Mouse (Mus musculus): ENCODE results near the gene Snupn. TPM values are rescaled to one million over a fixed set of nuclear protein-coding genes. Genes with fewer than 3 reads are reported as not detected.
A peak's percentile ranks its signal among the peaks of the same experiment; 100 is the strongest.

The Snupn gene
- polyA plus RNA-seq, 1 experiment, result 7.7 TPM

DNA sequence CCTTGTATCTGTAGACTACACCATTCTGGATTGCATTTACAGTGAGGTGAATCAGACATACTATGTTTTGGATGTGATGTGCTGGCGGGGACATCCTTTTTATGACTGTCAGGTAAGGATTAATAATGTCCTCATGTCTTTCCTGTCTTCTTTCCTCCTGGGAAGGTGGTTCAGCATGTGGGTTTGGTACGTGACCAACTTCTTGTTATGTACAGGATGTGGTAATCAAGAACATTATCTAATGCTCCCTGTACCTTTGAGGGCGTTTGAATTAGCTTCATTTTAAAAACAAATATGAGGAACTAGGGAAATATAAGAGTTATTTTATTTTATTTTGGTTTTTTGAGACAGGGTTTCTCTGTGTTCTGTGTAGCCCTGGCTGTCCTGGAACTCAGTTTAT, 24.5 kb downstream of the Snupn start:
- no peak overlapping the region for H3ac ChIP-seq (ENCODE audit: control insufficient read depth, insufficient read length, low read depth)
- H3K27me3 ChIP-seq (ENCODE audit: control insufficient read depth, insufficient read depth, insufficient read length), result no peaks in the 10 kb centered on the region
- no peak overlapping the region for H3K4me3 ChIP-seq (ENCODE audit: insufficient read depth, poor library complexity, severe bottlenecking)
- H3K36me3 ChIP-seq (ENCODE audit: control insufficient read depth, insufficient read depth), result no peaks in the 10 kb centered on the region
- no peaks in the 10 kb centered on the region for H3K79me3 ChIP-seq (ENCODE audit: low read depth)
- no peaks in the 10 kb centered on the region for H3K79me2 ChIP-seq (ENCODE audit: control insufficient read depth, insufficient read depth)
- TF ChIP-seq FOSL1 (IDR thresholded peaks at IDR 0.05; ENCODE audit: insufficient read depth, low read length, poor library complexity, severe bottlenecking) (no peak), CEBPB (IDR thresholded peaks at IDR 0.05; ENCODE audit: low read depth) (no peak), MYOD1 (IDR thresholded peaks at IDR 0.05; ENCODE audit: control insufficient read depth, insufficient read length, low read depth) (no peak), USF1 (IDR thresholded peaks at IDR 0.05; ENCODE audit: low read depth) (no peak), MAX (IDR thresholded peaks at IDR 0.05) (no peak), CTCF (IDR thresholded peaks at IDR 0.05; ENCODE audit: control insufficient read depth, insufficient read depth, insufficient read length) (no peak), MYOG (IDR thresholded peaks at IDR 0.05; ENCODE audit: control insufficient read depth, extremely low read depth, insufficient read length) (no peak)

DNA sequence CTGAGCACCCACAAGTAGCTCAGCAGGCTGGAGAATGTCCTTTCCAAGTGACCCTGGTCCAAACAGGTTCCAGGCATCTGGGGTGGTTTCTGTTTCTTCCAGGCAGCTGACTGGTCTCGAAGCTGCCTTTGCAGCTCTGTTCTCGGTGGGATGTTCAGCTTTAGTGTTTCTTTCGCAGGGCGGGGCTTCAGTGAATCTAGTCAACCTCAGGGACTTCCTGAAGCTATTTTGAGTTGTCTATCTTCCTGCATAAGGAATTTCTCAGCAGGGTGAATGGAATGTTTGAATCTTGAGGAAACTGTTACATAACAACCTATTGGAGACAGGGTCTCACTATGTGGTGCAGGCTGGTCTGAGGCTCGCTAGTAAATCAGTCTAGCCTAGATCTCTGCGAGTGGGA, 29.5 kb downstream of the Snupn start:
- no peak overlapping the region for H3ac ChIP-seq (ENCODE audit: control insufficient read depth, insufficient read length, low read depth)
- no peaks in the 10 kb centered on the region for H3K27me3 ChIP-seq (ENCODE audit: control insufficient read depth, insufficient read depth, insufficient read length)

DNA sequence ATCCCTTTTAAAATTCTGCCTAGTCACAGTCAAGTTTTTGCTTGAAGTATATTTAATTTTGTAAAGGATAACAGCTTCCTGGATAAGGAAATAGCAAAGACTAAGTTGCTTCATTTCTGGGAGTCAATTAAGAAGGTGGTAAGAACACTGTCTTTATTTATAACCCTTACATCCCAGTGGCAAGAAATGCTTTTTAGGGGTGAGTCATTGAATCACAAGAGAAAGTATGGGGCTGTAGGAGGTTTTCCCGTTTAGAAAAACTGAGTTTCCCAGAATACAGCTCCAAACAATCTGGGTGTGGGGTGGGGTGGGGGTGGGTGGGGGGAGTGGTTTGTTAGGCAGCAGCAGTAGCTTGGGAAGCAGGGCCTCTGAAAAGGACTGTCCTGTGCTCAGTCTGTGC, 30.8 kb downstream of the Snupn start:
- Histone ChIP-seq H3K27me3 (ENCODE audit: control insufficient read depth, insufficient read depth, insufficient read length) (no peaks in the 10 kb centered on the region), H3K4me3 (ENCODE audit: insufficient read depth, poor library complexity, severe bottlenecking) (no peak overlapping the region), H3K79me3 (ENCODE audit: low read depth) (no peaks in the 10 kb centered on the region), H3K36me3 (ENCODE audit: control insufficient read depth, insufficient read depth) (no peaks in the 10 kb centered on the region), H3ac (ENCODE audit: control insufficient read depth, insufficient read length, low read depth) (no peak overlapping the region), H3K79me2 (ENCODE audit: control insufficient read depth, insufficient read depth) (no peaks in the 10 kb centered on the region)
- TF ChIP-seq USF1 (IDR thresholded peaks at IDR 0.05; ENCODE audit: low read depth) (no peak), MYOG (IDR thresholded peaks at IDR 0.05; ENCODE audit: control insufficient read depth, extremely low read depth, insufficient read length) (no peak), MAX (IDR thresholded peaks at IDR 0.05) (no peak), CTCF (IDR thresholded peaks at IDR 0.05; ENCODE audit: control insufficient read depth, insufficient read depth, insufficient read length) (no peak), MYOD1 (IDR thresholded peaks at IDR 0.05; ENCODE audit: control insufficient read depth, insufficient read length, low read depth) (no peak)

More for the DNA sequence above, 29.5 kb downstream of the Snupn start:
- no peak for TF ChIP-seq MYOD1 (IDR thresholded peaks at IDR 0.05; ENCODE audit: control insufficient read depth, insufficient read length, low read depth)
- TF ChIP-seq FOSL1 (IDR thresholded peaks at IDR 0.05; ENCODE audit: insufficient read depth, low read length, poor library complexity, severe bottlenecking), result no peak
- TF ChIP-seq CEBPB (IDR thresholded peaks at IDR 0.05; ENCODE audit: low read depth), result no peak
- no peak for TF ChIP-seq USF1 (IDR thresholded peaks at IDR 0.05; ENCODE audit: low read depth)
- TF ChIP-seq MAX (IDR thresholded peaks at IDR 0.05), result no peak
- TF ChIP-seq CTCF (IDR thresholded peaks at IDR 0.05; ENCODE audit: control insufficient read depth, insufficient read depth, insufficient read length), result no peak
- TF ChIP-seq MYOG (IDR thresholded peaks at IDR 0.05; ENCODE audit: control insufficient read depth, extremely low read depth, insufficient read length), result no peak
- no peaks in the 10 kb centered on the region for H3K36me3 ChIP-seq (ENCODE audit: control insufficient read depth, insufficient read depth)
- H3K79me3 ChIP-seq (ENCODE audit: low read depth), result no peaks in the 10 kb centered on the region
- H3K4me3 ChIP-seq (ENCODE audit: insufficient read depth, poor library complexity, severe bottlenecking), result no peak overlapping the region
- no peaks in the 10 kb centered on the region for H3K79me2 ChIP-seq (ENCODE audit: control insufficient read depth, insufficient read depth)

DNA sequence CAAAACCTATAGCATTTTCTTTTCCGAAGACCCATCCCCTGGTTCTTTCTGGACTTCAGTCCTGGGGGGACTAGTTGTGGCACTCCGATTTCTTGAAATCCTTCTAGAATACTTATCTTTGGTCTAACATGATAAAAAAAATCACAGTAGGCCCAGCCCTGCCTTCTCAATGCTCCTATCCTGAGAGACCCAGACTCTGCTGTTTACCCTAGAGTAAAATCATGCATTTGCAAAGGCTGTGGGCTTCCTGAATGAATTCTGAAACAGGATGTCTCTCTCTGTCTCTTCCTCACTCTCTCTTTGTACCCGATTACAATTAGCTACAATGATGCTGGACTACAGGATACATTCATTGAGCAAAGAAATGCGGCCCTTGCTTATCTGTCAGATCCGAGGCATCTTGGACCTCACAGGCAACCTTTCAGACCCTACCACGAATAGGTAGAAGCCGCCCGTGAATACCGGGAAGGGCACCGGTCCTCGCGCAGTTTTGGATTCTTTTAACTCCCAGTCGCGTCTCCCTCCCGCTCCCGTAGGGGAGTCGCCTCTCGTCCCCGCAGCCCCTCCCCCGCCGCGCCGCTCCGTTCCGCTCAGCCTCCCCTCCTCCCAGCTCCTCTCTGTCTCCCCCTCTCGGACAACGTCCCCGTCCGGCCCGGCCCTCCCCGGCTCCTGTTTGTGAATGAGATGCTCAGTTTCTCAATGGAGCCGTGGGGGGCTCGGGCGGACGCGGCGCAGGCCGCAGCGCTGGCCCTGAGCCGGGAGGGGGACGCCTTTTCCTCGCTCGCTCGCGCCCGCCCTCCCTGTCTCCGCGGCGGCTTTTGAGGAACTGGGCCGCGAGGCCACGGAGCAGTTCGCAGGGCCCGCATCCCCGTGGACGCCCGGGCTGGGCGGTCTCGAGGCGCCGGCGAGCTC, 43.9 kb downstream of the Snupn start, which contains the start of gene Ptpn9:
TSS of gene Ptpn9 (plus strand) at position 638 of the 912 bp plus-strand sequence.
- no peak for TF ChIP-seq FOSL1 (IDR thresholded peaks at IDR 0.05; ENCODE audit: insufficient read depth, low read length, poor library complexity, severe bottlenecking)
- no peak for TF ChIP-seq MYOG (IDR thresholded peaks at IDR 0.05; ENCODE audit: control insufficient read depth, extremely low read depth, insufficient read length)
- no peak for TF ChIP-seq USF1 (IDR thresholded peaks at IDR 0.05; ENCODE audit: low read depth)
- no peak for TF ChIP-seq MYOD1 (IDR thresholded peaks at IDR 0.05; ENCODE audit: control insufficient read depth, insufficient read length, low read depth)
- TF ChIP-seq MAX (IDR thresholded peaks at IDR 0.05), result no peak
- peak; percentile 52 for TF ChIP-seq CTCF (IDR thresholded peaks at IDR 0.05; ENCODE audit: control insufficient read depth, insufficient read depth, insufficient read length)
- TF ChIP-seq CEBPB (IDR thresholded peaks at IDR 0.05; ENCODE audit: low read depth), result no peak
- peak within 1 kb of the TSS; percentile 97 for H3ac ChIP-seq (ENCODE audit: control insufficient read depth, insufficient read length, low read depth)
- peak within 1 kb of the TSS; percentile 61 for H3K4me3 ChIP-seq (ENCODE audit: insufficient read depth, poor library complexity, severe bottlenecking)
- H3K27me3 ChIP-seq (ENCODE audit: control insufficient read depth, insufficient read depth, insufficient read length), result no peaks in the 10 kb centered on the region
- H3K79me2 ChIP-seq (ENCODE audit: control insufficient read depth, insufficient read depth), result peaks cover 45% of the 10 kb centered on the region
- H3K79me3 ChIP-seq (ENCODE audit: low read depth), result peaks cover 28% of the 10 kb centered on the region
- no peaks in the 10 kb centered on the region for H3K36me3 ChIP-seq (ENCODE audit: control insufficient read depth, insufficient read depth)

DNA sequence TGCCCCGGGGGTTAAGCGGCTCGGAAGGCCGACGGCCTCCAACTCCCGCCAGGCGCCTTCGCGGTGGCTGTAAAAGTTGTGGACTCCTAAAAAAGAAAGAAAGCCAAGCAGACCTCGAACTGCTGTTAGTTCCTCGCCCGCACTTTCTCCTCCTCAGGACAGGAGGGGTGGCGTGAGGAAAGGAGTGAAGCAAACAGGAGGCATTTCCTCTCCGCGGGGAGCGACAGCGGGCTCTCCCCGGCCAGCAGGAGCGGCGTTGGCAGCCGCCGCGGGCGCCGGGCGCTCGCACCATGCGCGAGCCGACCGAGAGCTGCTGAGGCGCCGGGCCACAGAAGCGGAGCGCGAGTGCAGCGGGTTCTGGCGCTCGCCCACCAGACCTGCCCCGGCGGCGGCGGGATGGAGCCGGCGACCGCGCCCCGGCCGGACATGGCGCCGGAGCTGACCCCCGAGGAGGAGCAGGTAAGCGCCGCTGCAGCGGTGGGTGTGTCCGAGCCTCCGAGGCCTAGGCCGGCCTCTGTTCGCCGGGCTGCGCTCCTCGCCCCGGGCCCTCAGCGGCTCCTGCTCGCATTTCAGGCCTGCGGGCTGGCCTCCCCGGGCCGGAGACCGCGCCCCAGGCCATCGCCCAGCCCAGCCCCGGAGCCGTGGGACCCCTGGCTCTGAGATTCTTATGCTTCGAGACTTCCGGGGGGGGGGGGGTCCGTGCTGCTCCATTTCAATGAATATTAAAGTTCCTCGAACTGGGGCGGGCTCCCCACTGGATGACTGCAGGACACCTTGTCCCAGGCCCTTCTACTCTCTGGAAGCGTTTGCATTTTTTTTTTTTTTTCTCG, 44.7 kb downstream of the Snupn start:
- H3K36me3 ChIP-seq (ENCODE audit: control insufficient read depth, insufficient read depth), result no peaks in the 10 kb centered on the region
- TF ChIP-seq CEBPB (IDR thresholded peaks at IDR 0.05; ENCODE audit: low read depth), result no peak
- no peak for TF ChIP-seq MYOG (IDR thresholded peaks at IDR 0.05; ENCODE audit: control insufficient read depth, extremely low read depth, insufficient read length)
- TF ChIP-seq MAX (IDR thresholded peaks at IDR 0.05), result no peak
- TF ChIP-seq CTCF (IDR thresholded peaks at IDR 0.05; ENCODE audit: control insufficient read depth, insufficient read depth, insufficient read length), result no peak
- TF ChIP-seq USF1 (IDR thresholded peaks at IDR 0.05; ENCODE audit: low read depth), result no peak
- no peak for TF ChIP-seq MYOD1 (IDR thresholded peaks at IDR 0.05; ENCODE audit: control insufficient read depth, insufficient read length, low read depth)
- no peak for TF ChIP-seq FOSL1 (IDR thresholded peaks at IDR 0.05; ENCODE audit: insufficient read depth, low read length, poor library complexity, severe bottlenecking)
- peak overlapping the region; percentile 61 for H3K4me3 ChIP-seq (ENCODE audit: insufficient read depth, poor library complexity, severe bottlenecking)
- peaks cover 54% of the 10 kb centered on the region for H3K79me2 ChIP-seq (ENCODE audit: control insufficient read depth, insufficient read depth)
- peaks cover 37% of the 10 kb centered on the region for H3K79me3 ChIP-seq (ENCODE audit: low read depth)
- peak overlapping the region; percentile 97 for H3ac ChIP-seq (ENCODE audit: control insufficient read depth, insufficient read length, low read depth)
- no peaks in the 10 kb centered on the region for H3K27me3 ChIP-seq (ENCODE audit: control insufficient read depth, insufficient read depth, insufficient read length)
